Mouse (Mus musculus): ENCODE data around the gene G6pdx. TPM values are rescaled to one million over a fixed set of nuclear protein-coding genes. Genes with fewer than 3 reads are reported as not detected.

G6pdx gene
- polyA plus RNA-seq, 1 experiment from 2014 or later = 51.5 TPM

DNA sequence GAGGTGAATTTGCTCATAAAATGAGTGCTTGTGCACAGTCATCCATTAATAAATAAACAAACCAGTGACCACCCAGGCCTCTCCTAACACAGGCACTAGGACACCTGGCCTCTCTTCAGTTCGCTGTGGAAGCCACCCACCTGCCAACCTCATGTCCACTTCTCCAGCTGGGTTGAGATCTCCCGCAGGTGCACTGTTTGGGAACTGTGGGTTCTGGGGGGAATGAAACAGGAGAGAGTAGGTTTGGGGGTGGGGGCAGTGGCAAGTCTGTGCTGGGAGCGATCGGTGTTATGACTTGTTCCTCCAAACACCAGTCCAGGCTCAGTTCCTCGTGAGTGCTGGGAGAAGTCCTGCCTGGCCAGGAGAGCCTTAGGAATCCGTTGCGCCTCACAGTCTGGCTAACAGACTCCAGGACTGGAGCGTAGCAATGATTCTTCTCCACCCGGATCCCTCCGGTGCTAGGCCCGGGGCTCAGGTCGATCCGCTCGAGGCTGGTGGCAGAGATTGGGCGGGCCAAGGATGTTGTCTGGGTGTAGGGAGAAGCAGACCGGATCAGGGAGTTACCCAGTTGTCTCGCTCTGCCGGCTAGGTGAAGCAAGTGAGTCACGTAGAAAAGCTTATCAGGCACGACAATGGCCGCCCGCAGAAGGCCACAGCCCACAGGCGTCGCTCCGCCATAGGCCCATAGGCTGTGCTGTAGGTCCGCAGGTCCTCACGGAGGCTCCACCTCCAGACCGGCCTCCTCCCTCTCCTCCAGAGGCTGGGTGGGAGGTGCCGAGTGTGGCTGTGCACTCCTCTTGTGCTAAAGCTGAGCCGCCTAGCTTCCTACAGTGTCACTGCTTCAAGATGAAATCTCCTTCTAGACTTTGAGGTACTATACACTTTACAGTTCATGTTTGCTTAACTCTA is 36.2 kb downstream of the G6pdx start, which contains the start of the genes Fam3a and Ikbkg:
Gene Fam3a, minus strand, starts transcription at position 738 of the 909 bp plus-strand sequence.
Gene Ikbkg, plus strand, starts transcription at position 756 of the 909 bp plus-strand sequence.
- H3K27ac ChIP-seq = peak within 1 kb of the TSS; percentile 81
- H3K4me3 ChIP-seq = peak within 1 kb of the TSS; percentile 56
- H3K36me3 ChIP-seq = no peaks in the 10 kb centered on the region
- no peaks in the 10 kb centered on the region for H3K9me3 ChIP-seq
- H3K27me3 ChIP-seq = no peaks in the 10 kb centered on the region
- H3K4me2 ChIP-seq = peak within 1 kb of the TSS; percentile 63
- WGBS = 18% methylated on average over 27 of the region's 30 CpGs
- ATAC-seq (ENCODE audit: borderline replicate concordance, extremely low read depth, low FRiP score, low TSS enrichment) = peak; percentile 100
- peak within 1 kb of the TSS; percentile 72 for H3K9ac ChIP-seq
- H3K4me1 ChIP-seq = 0 out of 2 replicates have a peak, but pooled peaks cover 5% of the 10 kb centered on the region

DNA sequence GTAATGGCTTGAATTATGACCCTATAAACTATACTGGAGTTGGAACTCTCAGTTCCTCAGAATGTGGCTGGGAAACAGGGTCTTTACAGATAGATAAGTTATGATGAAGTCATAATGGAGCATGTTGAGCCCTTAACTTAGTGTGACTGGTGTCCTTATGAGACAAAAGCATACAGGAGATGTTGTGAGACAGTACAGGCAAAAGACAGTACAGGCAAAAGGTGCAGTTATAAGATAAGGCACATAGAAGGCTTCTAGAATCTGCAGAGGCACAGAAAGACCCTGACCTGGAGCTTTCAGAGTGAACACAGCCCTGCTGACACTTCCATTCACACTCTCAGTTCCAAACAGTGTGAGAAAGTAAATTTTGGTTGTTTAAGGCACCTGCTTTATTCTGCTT is 40.8 kb downstream of the G6pdx start:
- no peak for ATAC-seq (ENCODE audit: borderline replicate concordance, extremely low read depth, low FRiP score, low TSS enrichment)
- H3K36me3 ChIP-seq = 0 out of 2 replicates have a peak, but pooled peaks cover 3% of the 10 kb centered on the region

DNA sequence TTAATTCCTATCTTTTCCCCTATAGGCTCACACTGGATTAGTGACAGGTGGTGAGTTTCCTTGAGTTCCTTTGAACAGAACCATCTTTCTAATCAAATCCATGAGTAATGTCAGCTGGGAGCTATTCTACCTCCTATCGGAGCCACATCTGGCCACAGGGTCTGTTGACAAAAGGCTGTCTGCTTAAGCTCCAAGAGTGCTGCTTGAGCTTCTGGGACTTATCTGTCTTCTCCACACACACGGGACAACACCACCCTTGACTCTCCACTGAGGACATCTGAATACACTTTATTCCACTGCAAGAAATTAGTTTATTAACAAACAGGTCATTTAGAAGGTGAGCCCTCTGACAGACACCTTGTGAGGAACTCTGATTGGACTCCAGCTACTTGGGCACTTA is 44.5 kb downstream of the G6pdx start:
- no peaks in the 10 kb centered on the region for H3K27me3 ChIP-seq
- no peaks in the 10 kb centered on the region for H3K9me3 ChIP-seq
- no peak overlapping the region for H3K4me3 ChIP-seq
- no peak overlapping the region for H3K9ac ChIP-seq
- 0 out of 2 replicates have a peak, but pooled peaks cover 3% of the 10 kb centered on the region for H3K36me3 ChIP-seq
- ATAC-seq (ENCODE audit: borderline replicate concordance, extremely low read depth, low FRiP score, low TSS enrichment) = no peak
- H3K4me1 ChIP-seq = no peaks in the 10 kb centered on the region
- H3K4me2 ChIP-seq = no peak overlapping the region
- H3K27ac ChIP-seq = no peak overlapping the region
- WGBS = 67% methylated on average over 2 of the region's 2 CpGs

More for the DNA sequence above, 40.8 kb downstream of the G6pdx start:
- H3K27me3 ChIP-seq = no peaks in the 10 kb centered on the region
- H3K4me3 ChIP-seq = no peak overlapping the region
- 0 out of 2 replicates have a peak, but pooled peaks cover 5% of the 10 kb centered on the region for H3K4me1 ChIP-seq
- H3K4me2 ChIP-seq = no peak overlapping the region
- no peak overlapping the region for H3K27ac ChIP-seq
- H3K9ac ChIP-seq = no peak overlapping the region
- H3K9me3 ChIP-seq = no peaks in the 10 kb centered on the region

DNA sequence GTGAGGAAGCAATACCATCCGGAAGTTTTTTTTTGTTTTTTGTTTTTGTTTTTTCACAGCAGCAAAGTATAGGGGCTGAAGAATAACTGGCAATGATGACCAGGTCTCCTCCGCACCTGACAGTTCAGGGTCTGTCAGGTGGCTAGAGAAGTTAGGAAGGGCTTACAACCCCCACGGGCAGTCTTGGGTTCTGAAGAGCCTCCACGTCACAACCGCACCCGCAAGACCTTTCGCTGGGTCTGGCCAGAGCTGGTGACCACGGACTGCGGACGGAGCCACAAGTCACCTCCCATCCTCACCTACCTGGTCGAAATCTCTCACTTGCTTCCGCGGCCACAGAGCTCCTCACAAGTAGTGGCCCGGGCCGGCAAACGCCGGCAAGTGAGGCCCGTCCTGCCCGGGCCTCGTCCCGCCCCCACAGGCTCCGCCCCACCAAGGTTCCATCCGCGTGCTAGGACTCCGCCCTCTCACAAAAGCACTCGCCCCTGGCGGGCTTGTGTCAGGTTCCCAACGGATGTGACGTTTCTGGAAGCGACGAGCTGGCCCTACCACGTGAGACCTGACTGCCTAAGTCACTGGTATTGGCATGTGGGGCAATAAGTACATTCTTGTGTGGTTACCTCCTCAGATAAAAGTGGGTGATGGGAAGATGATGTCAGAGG is 56.0 kb downstream of the G6pdx start, which contains the start of the genes Ubl4a and Slc10a3:
Gene Ubl4a, minus strand, starts transcription at position 331 of the 662 bp plus-strand sequence.
Gene Slc10a3, minus strand, starts transcription at position 462 of the 662 bp plus-strand sequence.
- peak within 1 kb of the TSS; percentile 63 for H3K4me2 ChIP-seq
- no peak within 1 kb of the TSS for H3K27ac ChIP-seq
- H3K9ac ChIP-seq = peak within 1 kb of the TSS; percentile 57
- 10% methylated on average over 32 of the region's 32 CpGs for WGBS
- H3K4me1 ChIP-seq = peaks cover 3% of the 10 kb centered on the region; the same call in 1 of the 2 replicates
- no peaks in the 10 kb centered on the region for H3K9me3 ChIP-seq
- no peaks in the 10 kb centered on the region for H3K27me3 ChIP-seq
- peak within 1 kb of the TSS; percentile 53 for H3K4me3 ChIP-seq
- no peaks in the 10 kb centered on the region for H3K36me3 ChIP-seq
- ATAC-seq (ENCODE audit: borderline replicate concordance, extremely low read depth, low FRiP score, low TSS enrichment) = peak; percentile 83

DNA sequence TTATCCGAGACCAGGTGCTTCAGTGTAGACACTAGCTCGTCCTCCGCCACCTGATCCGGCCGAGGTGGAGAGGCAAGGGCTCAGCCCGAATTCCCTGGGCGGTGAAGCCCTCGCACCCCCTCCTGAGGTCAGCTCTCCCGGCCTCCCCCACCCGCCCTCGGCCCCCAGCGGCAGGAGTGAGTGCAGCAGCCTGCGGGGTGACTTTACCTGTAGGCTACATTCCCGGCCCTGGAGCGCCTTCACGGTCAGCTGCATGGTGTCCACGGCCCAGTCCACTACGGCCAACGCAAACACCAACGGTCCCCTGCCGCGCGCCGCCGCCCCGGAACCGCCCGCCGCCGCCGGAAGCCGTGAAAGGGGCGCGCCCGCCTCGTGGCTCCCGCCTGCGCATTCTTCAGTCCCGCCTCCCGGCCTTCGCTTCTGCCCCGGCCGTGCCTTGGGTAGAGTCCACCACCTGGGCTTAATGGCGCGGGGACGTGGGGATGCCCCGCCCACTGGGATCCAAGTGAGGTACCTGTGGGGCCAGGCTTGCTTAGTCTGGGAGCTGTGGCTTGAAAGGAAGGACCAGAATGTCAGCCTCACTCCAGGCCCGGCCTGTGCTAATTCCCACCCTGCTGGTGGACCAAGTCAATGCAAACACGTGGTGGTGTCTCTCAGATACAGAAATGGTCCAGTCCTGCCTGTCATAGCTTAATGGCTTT is 60.6 kb downstream of the G6pdx start:
- Histone ChIP-seq H3K4me3 (peak overlapping the region; percentile 59), H3K9me3 (no peaks in the 10 kb centered on the region), H3K36me3 (peaks cover 2% of the 10 kb centered on the region; the same call in 1 of the 2 replicates), H3K27me3 (no peaks in the 10 kb centered on the region), H3K27ac (peak overlapping the region; percentile 71), H3K9ac (peak overlapping the region; percentile 75), H3K4me2 (peak overlapping the region; percentile 66), H3K4me1 (peaks cover 9% of the 10 kb centered on the region; the same call in 1 of the 2 replicates)
- 29% methylated on average over 41 of the region's 49 CpGs for WGBS
- ATAC-seq (ENCODE audit: borderline replicate concordance, extremely low read depth, low FRiP score, low TSS enrichment) = peak; percentile 86

DNA sequence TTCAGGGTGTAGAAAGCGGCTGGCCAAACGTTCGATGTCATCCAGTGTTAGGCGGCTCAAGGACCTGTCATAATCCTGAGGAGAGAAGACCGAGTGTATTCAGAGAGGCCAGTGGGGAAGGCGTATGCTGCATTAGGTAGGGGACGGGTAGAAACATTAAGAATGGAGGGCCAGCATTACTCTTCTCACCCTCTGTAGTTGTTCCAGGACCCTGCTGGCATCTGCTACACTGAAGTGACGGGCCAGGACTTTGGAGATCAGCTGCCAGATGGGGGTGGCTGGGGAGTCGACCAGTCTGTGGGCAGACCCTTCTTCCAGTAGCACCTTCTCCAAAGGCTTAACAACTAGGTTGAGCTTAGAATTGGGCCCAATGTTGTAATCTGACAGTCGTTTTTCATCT is 61.5 kb downstream of the G6pdx start:
- ATAC-seq (ENCODE audit: borderline replicate concordance, extremely low read depth, low FRiP score, low TSS enrichment) = no peak
- Histone ChIP-seq H3K9ac (peak overlapping the region; percentile 75), H3K4me3 (peak overlapping the region; percentile 59), H3K4me1 (peaks cover 9% of the 10 kb centered on the region; the same call in 1 of the 2 replicates), H3K27me3 (no peaks in the 10 kb centered on the region), H3K4me2 (peak overlapping the region; percentile 66), H3K27ac (no peak overlapping the region), H3K36me3 (peaks cover 2% of the 10 kb centered on the region; the same call in 1 of the 2 replicates), H3K9me3 (no peaks in the 10 kb centered on the region)
- 50% methylated on average over 10 of the region's 10 CpGs for WGBS

Other genes starting within 250 kb of the G6pdx start
- 361 and 366 TPM in 2 replicates for gene Flna, start 179.4 kb downstream of the G6pdx start, polyA plus RNA-seq (2015; fragmentation: Nextera tagmentation; extraction: Ambion mirVana)
- gene Emd, start 174.5 kb downstream of the G6pdx start, polyA plus RNA-seq (2015; fragmentation: Nextera tagmentation; extraction: Ambion mirVana) = 23.2 and 24.7 TPM in 2 replicates
- gene Rpl10, start 158.4 kb downstream of the G6pdx start, polyA plus RNA-seq (2015; fragmentation: Nextera tagmentation; extraction: Ambion mirVana) = 846 and 923 TPM in 2 replicates
- gene Taz, start 147.3 kb downstream of the G6pdx start, polyA plus RNA-seq (2015; fragmentation: Nextera tagmentation; extraction: Ambion mirVana) = 78.8 and 83.8 TPM in 2 replicates
- gene Dnase1l1, start 146.9 kb downstream of the G6pdx start, polyA plus RNA-seq (2015; fragmentation: Nextera tagmentation; extraction: Ambion mirVana) = 11.2 and 15.8 TPM in 2 replicates
- gene Atp6ap1, start 132.1 kb downstream of the G6pdx start, polyA plus RNA-seq (2015; fragmentation: Nextera tagmentation; extraction: Ambion mirVana) = 134 and 138 TPM in 2 replicates
- 154 and 193 TPM in 2 replicates for gene Gdi1, start 124.2 kb downstream of the G6pdx start, polyA plus RNA-seq (2015; fragmentation: Nextera tagmentation; extraction: Ambion mirVana)
- gene Fam50a, start 116.2 kb downstream of the G6pdx start, polyA plus RNA-seq (2015; fragmentation: Nextera tagmentation; extraction: Ambion mirVana) = 63.2 and 63.9 TPM in 2 replicates
- gene Plxna3, start 100.1 kb downstream of the G6pdx start, polyA plus RNA-seq (2015; fragmentation: Nextera tagmentation; extraction: Ambion mirVana) = 8.8 and 9.8 TPM in 2 replicates
- gene Lage3, start 75.6 kb downstream of the G6pdx start, polyA plus RNA-seq (2015; fragmentation: Nextera tagmentation; extraction: Ambion mirVana) = 104 and 119 TPM in 2 replicates
- gene Ubl4a, start 56.0 kb downstream of the G6pdx start, polyA plus RNA-seq (2015; fragmentation: Nextera tagmentation; extraction: Ambion mirVana) = 83.2 and 84.1 TPM in 2 replicates
- 21.0 and 21.1 TPM in 2 replicates for gene Slc10a3, start 55.8 kb downstream of the G6pdx start, polyA plus RNA-seq (2015; fragmentation: Nextera tagmentation; extraction: Ambion mirVana)
- gene Fam3a, start 35.9 kb downstream of the G6pdx start, polyA plus RNA-seq (2015; fragmentation: Nextera tagmentation; extraction: Ambion mirVana) = 39.6 and 46.7 TPM in 2 replicates
- gene Ikbkg, start 35.9 kb downstream of the G6pdx start, polyA plus RNA-seq (2015; fragmentation: Nextera tagmentation; extraction: Ambion mirVana) = 18.5 and 18.6 TPM in 2 replicates
- not detected in 2 replicates for gene Gm6880, start 52.2 kb upstream of the G6pdx start, polyA plus RNA-seq (2015; fragmentation: Nextera tagmentation; extraction: Ambion mirVana)
- gene Olfr1326-ps1, start 145.7 kb upstream of the G6pdx start, polyA plus RNA-seq (2015; fragmentation: Nextera tagmentation; extraction: Ambion mirVana) = not detected in 2 replicates
- gene Olfr1325, start 163.5 kb upstream of the G6pdx start, polyA plus RNA-seq (2015; fragmentation: Nextera tagmentation; extraction: Ambion mirVana) = not detected in 2 replicates
- gene Gm5640, start 216.4 kb upstream of the G6pdx start, polyA plus RNA-seq (2015; fragmentation: Nextera tagmentation; extraction: Ambion mirVana) = not detected in 2 replicates

All from lung, embryonic 15.5 days (tissue).